Mouse (Mus musculus) forebrain, embryonic 13.5 days (tissue): ENCODE measurements around the gene Dab2ip. TPM values are rescaled to one million over a fixed set of nuclear protein-coding genes. Genes with fewer than 3 reads are reported as not detected.
A peak's percentile ranks its signal among the peaks of the same experiment; 100 is the strongest.

ENCODE experiments used
- ATAC-seq: fragments of 200-750 bp; cut with Nextera tagmentation; 2 replicates; pipeline ENCODE4 v1.8.0; 2017
- H3K27ac ChIP-seq: fragments of 300-500 bp; sonication (generic); 2 replicates; pipeline ENCODE4 v1.5.1; 2015; ENCODE audit warnings: inconsistent platforms, mild to moderate bottlenecking, moderate library complexity
- H3K27me3 ChIP-seq: fragments of 300-500 bp; sonication (generic); 2 replicates; pipeline ENCODE4 v1.6.1; 2015; ENCODE audit warnings: mild to moderate bottlenecking, inconsistent platforms
- H3K36me3 ChIP-seq: fragments of 300-500 bp; sonication (generic); 2 replicates; pipeline ENCODE4 v1.6.1; 2015; ENCODE audit warnings: mild to moderate bottlenecking, inconsistent platforms; ENCODE audit not compliant: poor library complexity, severe bottlenecking
- H3K4me1 ChIP-seq: fragments of 300-500 bp; sonication (generic); 2 replicates; pipeline ENCODE4 v1.6.1; 2015; ENCODE audit warnings: inconsistent platforms
- H3K4me2 ChIP-seq: fragments of 300-500 bp; sonication (generic); 2 replicates; pipeline ENCODE4 v1.6.1; 2015; ENCODE audit warnings: inconsistent platforms, mild to moderate bottlenecking, moderate library complexity
- H3K4me3 ChIP-seq: fragments of 300-500 bp; sonication (generic); 2 replicates; pipeline ENCODE4 v1.5.1; 2015; ENCODE audit warnings: mild to moderate bottlenecking, inconsistent platforms
- H3K9ac ChIP-seq: fragments of 300-500 bp; sonication (generic); 2 replicates; pipeline ENCODE4 v1.6.1; 2015; ENCODE audit warnings: mild to moderate bottlenecking, inconsistent platforms
- H3K9me3 ChIP-seq: fragments of 300-500 bp; sonication (generic); replicated peaks from 2 replicates; pipeline ENCODE4 v1.6.1; 2016; ENCODE audit warnings: inconsistent platforms
- WGBS: fragments of 180-500 bp; shearing (Covaris S2); methylation state at CpG from one replicate; pipeline ENCODE4 v1.1.7; 2015; 5-methylcytosine and 5-hydroxymethylcytosine counted together
- polyA plus RNA-seq: library from polyadenylated mRNA; unstranded; fragments of >200 nt; fragmentation: Nextera tagmentation; extraction: Ambion mirVana; gene quantifications from 2 replicates; pipeline ENCODE4 v1.2.1, GENCODE M21; 2015

Gene Dab2ip
- polyA plus RNA-seq, 1 experiment from 2014 or later = 27.4 TPM

DNA sequence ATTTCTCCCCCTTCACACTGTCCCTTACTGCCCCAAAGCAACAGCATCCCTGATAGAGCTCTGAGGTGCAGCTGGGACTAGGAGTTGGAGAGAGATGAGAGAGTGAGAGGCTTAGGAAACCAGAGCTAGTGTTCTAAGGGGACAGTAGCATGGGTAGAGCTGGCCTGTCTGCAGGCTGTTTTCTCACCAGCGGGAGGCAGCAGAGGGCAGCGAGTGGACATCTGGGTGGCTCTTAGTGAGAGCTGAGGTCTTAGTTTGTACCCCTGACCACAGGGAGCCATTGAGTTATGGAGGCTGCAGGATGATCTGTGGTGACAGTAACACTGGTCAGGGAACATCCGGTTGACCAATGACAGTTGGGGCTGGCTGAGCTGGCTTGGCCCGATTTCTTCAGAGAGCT is 91.6 kb downstream of the Dab2ip start:
- peaks cover 14% of the 10 kb centered on the region for H3K4me1 ChIP-seq
- peak; percentile 52 for ATAC-seq
- 38% methylated on average over 4 of the region's 4 CpGs for WGBS
- no peak overlapping the region for H3K27ac ChIP-seq
- H3K27me3 ChIP-seq = no peaks in the 10 kb centered on the region
- peaks cover 1% of the 10 kb centered on the region; the same call in 1 of the 2 replicates for H3K36me3 ChIP-seq
- H3K4me3 ChIP-seq = no peak overlapping the region
- no peak overlapping the region for H3K9ac ChIP-seq
- no peak overlapping the region for H3K4me2 ChIP-seq
- no peaks in the 10 kb centered on the region for H3K9me3 ChIP-seq

DNA sequence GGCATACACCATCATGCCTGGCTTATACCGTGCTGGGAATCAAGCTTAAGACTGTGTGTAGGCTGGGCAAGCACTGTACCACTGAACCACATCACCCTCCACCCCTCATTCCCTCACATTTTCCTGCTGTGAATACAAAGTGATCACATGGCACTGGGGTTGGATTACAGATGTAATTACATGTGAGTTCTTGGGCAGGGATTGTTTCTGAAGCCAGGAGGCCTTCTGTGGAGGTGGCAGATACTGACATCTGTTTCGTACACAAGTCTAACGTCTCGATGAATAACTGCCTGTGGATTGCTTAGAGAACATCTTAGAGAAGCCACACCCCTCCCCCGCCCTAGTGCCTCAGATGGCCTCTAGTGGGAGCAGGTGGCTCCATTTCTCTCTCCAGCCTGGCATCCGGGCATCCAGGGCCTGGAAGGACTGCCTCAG is 93.2 kb downstream of the Dab2ip start:
- Histone ChIP-seq H3K4me2 (no peak overlapping the region), H3K4me1 (peaks cover 14% of the 10 kb centered on the region), H3K27ac (0 out of 2 replicates have a peak overlapping the region, but pooled peaks have one; percentile 6), H3K9ac (no peak overlapping the region), H3K4me3 (no peak overlapping the region), H3K36me3 (no peaks in the 10 kb centered on the region), H3K9me3 (no peaks in the 10 kb centered on the region), H3K27me3 (no peaks in the 10 kb centered on the region)
- WGBS = 44% methylated on average over 6 of the region's 6 CpGs
- ATAC-seq = peak; percentile 48; the same call in 1 of the 2 replicates

DNA sequence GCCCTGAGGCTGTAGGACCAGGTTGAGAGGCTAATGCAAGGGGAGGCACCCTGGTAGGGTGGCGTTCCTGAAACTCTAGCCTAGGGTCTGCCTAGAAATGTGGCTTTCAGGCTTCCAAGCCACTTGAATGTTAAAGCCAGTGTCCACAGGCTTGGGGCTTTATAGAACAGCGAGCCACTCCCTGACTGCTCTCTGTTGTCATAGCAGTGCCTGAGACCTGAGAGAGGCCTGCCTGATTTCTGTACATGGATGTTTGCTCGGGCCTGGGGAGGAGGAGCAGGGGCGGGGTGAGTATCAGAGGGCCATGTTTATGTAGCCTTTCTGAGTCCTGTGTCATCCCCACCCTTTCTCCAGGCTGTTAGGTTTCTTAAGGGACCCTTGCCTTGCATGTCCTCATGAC is 94.9 kb downstream of the Dab2ip start:
- Histone ChIP-seq H3K4me2 (no peak overlapping the region), H3K27ac (no peak overlapping the region), H3K4me3 (no peak overlapping the region), H3K9me3 (no peaks in the 10 kb centered on the region), H3K9ac (no peak overlapping the region), H3K36me3 (no peaks in the 10 kb centered on the region), H3K27me3 (no peaks in the 10 kb centered on the region), H3K4me1 (peaks cover 19% of the 10 kb centered on the region)
- WGBS = 88% methylated on average over 4 of the region's 4 CpGs
- ATAC-seq = no peak

DNA sequence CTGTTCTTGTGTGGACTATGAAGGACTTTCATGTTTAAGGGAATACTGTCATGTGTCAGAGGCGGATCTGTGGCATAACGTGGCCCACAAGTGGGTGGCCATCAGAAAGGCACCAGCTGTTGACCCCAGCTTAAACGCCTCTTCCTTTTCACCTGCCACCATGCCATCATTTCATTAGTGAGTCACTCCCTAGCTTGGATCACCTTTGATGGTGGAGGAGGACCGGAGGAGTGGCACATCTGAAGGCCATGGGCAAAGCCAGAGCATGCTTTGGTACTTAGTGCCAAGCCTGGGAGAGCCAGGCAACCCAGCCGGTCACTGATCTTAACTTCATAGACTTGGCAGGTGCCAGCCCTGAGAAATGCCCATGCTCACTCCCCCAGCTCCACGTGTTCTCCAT is 96.7 kb downstream of the Dab2ip start:
- H3K9me3 ChIP-seq = no peaks in the 10 kb centered on the region
- H3K4me2 ChIP-seq = no peak overlapping the region
- peaks cover 19% of the 10 kb centered on the region for H3K4me1 ChIP-seq
- 90% methylated on average over 6 of the region's 6 CpGs for WGBS
- no peak overlapping the region for H3K27ac ChIP-seq
- ATAC-seq = no peak
- no peak overlapping the region for H3K9ac ChIP-seq
- H3K36me3 ChIP-seq = no peaks in the 10 kb centered on the region
- H3K4me3 ChIP-seq = no peak overlapping the region
- no peaks in the 10 kb centered on the region for H3K27me3 ChIP-seq

DNA sequence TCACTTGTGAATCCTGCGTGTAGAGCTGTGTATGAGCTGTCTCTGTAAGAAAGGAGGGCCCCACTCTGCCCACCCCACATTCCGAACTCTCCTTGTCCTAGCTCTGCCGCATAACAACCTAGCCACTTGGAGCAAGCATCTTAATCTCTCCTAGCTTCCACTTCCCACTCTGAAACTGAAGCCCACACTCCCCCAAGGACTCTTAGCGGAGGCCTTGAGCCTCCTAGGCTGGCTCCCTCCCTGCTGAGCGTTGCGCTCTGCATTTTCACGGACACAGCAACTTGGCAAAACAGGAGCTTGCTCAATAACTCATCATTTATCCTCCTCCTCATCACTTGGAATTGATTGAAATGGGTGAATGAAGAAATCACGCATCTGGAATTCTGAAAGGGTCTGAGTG is 97.9 kb downstream of the Dab2ip start:
- 49% methylated on average over 8 of the region's 8 CpGs for WGBS

GRCm38 (mm10) chr2:35658311-35658710 is 100.2 kb downstream of the Dab2ip start:
- no peak for ATAC-seq
- H3K4me3 ChIP-seq = no peak overlapping the region
- H3K27ac ChIP-seq = no peak overlapping the region
- no peaks in the 10 kb centered on the region for H3K27me3 ChIP-seq
- no peak overlapping the region for H3K9ac ChIP-seq
- no peak overlapping the region for H3K4me2 ChIP-seq
- peaks cover 27% of the 10 kb centered on the region for H3K4me1 ChIP-seq
- no peaks in the 10 kb centered on the region for H3K9me3 ChIP-seq
- no peaks in the 10 kb centered on the region for H3K36me3 ChIP-seq
- 69% methylated on average over 3 of the region's 3 CpGs for WGBS

More for the DNA sequence above, 97.9 kb downstream of the Dab2ip start:
- Histone ChIP-seq H3K9me3 (no peaks in the 10 kb centered on the region), H3K9ac (no peak overlapping the region), H3K27me3 (no peaks in the 10 kb centered on the region), H3K27ac (no peak overlapping the region; the same call in 1 of the 2 replicates), H3K36me3 (no peaks in the 10 kb centered on the region), H3K4me2 (no peak overlapping the region), H3K4me3 (no peak overlapping the region), H3K4me1 (peaks cover 22% of the 10 kb centered on the region)
- no peak for ATAC-seq

DNA sequence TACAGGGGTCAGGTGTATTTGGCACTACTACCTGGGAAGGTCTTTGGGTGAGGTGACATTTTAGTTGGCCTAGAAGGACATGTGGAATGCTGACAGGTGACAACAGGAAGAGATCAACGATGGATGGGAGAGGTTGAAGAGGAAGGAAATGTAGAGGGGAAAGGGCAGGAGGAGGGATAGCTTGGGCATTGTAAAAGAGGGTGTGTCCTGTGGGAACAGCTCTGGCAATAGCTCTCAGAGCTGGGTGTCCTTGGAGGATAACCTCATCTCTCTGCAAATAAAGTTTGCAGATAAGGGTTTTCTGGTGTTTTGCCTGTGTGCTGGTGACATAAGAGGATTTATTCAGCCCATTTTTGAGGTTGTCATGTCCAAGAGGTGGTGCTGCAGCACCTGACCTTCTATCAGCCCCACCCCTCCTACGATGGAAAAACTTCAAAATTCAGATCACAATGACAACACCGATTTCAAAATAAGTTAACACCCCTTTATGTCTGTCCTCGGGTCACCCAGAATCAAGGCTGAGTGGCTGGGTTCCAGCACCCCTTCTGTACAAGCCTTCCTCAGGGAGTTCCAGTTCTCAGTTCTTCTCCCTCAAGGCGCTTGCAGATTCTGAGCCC is 101.6 kb downstream of the Dab2ip start:
- Histone ChIP-seq H3K4me3 (no peak overlapping the region), H3K4me2 (no peak overlapping the region), H3K9ac (no peak overlapping the region), H3K36me3 (no peaks in the 10 kb centered on the region), H3K27me3 (no peaks in the 10 kb centered on the region), H3K4me1 (peaks cover 40% of the 10 kb centered on the region), H3K27ac (no peak overlapping the region), H3K9me3 (no peaks in the 10 kb centered on the region)
- 91% methylated on average over 5 of the region's 5 CpGs for WGBS
- no peak for ATAC-seq

DNA sequence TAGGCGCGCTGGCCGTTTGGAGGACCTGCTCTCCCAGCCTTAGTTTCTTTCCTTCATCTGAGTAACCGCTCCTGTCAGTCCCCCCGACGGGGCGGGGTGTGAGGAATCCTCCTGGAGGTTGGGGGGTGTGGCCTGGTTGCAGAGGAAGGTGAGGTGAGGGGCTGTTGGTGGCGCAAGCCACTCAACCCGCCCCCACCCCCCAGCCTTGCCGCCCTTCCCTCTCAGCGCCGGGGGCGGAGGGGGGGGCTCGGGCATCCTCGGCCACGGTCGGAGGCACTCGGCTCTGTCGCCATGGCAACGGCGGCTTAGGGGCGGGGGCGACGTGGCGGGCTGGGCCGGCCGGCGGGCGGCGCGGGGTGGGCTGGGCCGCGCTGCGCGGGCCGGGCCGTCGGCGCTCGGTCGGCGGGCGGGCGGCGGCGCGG is 102.9 kb downstream of the Dab2ip start:
- H3K9ac ChIP-seq = peak overlapping the region; percentile 96
- peak overlapping the region; percentile 14; the same call in 1 of the 2 replicates for H3K27ac ChIP-seq
- under 1% methylated on average over 9 of the region's 47 CpGs for WGBS
- H3K4me3 ChIP-seq = peak overlapping the region; percentile 92
- H3K4me2 ChIP-seq = peak overlapping the region; percentile 93
- no peaks in the 10 kb centered on the region for H3K36me3 ChIP-seq
- peak; percentile 84 for ATAC-seq
- peaks cover 53% of the 10 kb centered on the region for H3K4me1 ChIP-seq
- H3K9me3 ChIP-seq = no peaks in the 10 kb centered on the region
- H3K27me3 ChIP-seq = no peaks in the 10 kb centered on the region

DNA sequence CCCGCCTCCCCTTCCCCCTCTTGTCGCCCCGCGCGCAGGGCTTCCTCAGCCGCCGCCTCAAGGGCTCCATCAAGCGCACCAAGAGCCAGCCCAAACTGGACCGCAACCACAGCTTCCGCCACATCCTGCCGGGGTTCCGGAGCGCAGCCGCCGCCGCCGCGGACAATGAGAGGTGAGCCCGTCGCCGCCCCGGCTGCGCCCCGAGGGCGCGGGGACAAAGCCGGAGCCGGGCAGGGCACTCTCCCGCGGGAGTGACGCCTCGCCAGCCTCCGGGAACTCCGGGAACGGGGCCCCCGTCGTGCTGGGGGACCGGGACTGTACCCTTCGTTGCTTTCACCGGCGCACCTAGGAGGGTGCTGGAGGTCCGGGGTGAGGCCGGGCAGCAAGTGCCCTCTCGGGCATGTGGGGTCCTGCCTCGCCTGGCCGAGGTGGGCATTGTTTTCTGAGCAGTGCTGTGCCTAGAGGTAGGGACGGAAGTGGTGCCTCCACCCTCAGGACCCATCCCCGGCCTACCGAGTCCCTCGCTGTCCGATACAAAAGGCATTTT is 103.5 kb downstream of the Dab2ip start:
- H3K9me3 ChIP-seq = no peaks in the 10 kb centered on the region
- H3K27ac ChIP-seq = peak overlapping the region; percentile 89
- peak overlapping the region; percentile 96 for H3K9ac ChIP-seq
- no peaks in the 10 kb centered on the region for H3K27me3 ChIP-seq
- no peaks in the 10 kb centered on the region for H3K36me3 ChIP-seq
- H3K4me1 ChIP-seq = peaks cover 56% of the 10 kb centered on the region
- peak; percentile 52 for ATAC-seq
- H3K4me2 ChIP-seq = peak overlapping the region; percentile 93
- under 1% methylated on average over 43 of the region's 51 CpGs for WGBS
- peak overlapping the region; percentile 92 for H3K4me3 ChIP-seq

DNA sequence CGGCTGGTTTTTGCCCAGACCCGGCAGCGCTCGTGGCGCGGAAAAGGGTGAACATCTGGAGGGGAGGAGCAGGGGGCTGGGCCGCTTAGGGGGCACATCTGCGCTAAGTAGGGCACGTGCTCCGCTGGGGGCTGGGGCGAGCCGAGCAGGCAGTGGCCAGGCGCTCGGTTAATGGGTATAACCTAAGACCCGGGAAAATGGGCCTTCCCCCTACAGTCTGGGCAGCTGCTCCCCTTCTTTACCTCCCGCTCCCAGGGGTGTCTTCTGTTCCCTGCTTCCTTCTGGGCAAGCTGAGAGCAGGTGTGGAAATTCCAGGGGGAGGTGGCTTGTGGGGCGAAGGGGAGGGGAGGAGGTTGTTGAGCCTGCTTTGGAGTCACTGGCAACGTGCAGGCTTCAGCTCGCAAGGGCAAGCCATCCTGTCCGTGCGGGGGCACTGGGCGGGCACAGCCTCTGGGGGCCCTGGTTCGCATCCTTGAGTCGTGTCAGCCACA is 104.0 kb downstream of the Dab2ip start:
- H3K4me1 ChIP-seq = peaks cover 57% of the 10 kb centered on the region
- H3K27ac ChIP-seq = peak overlapping the region; percentile 89
- peak; percentile 64 for ATAC-seq

GRCm38 (mm10) chr2:35662738-35663550 is 104.9 kb downstream of the Dab2ip start:
- H3K4me1 ChIP-seq = peaks cover 64% of the 10 kb centered on the region
- H3K4me3 ChIP-seq = peak overlapping the region; percentile 92
- peak overlapping the region; percentile 96 for H3K9ac ChIP-seq
- peak overlapping the region; percentile 93 for H3K4me2 ChIP-seq
- 6% methylated on average over 26 of the region's 26 CpGs for WGBS
- no peaks in the 10 kb centered on the region for H3K36me3 ChIP-seq
- H3K27me3 ChIP-seq = no peaks in the 10 kb centered on the region
- peak; percentile 9; the same call in 1 of the 2 replicates for ATAC-seq
- peak overlapping the region; percentile 6; the same call in 1 of the 2 replicates for H3K27ac ChIP-seq
- no peaks in the 10 kb centered on the region for H3K9me3 ChIP-seq

More for the DNA sequence above, 104.0 kb downstream of the Dab2ip start:
- H3K4me2 ChIP-seq = peak overlapping the region; percentile 93
- H3K4me3 ChIP-seq = peak overlapping the region; percentile 92
- H3K27me3 ChIP-seq = no peaks in the 10 kb centered on the region
- H3K36me3 ChIP-seq = no peaks in the 10 kb centered on the region
- peak overlapping the region; percentile 96 for H3K9ac ChIP-seq
- under 1% methylated on average over 23 of the region's 24 CpGs for WGBS
- no peaks in the 10 kb centered on the region for H3K9me3 ChIP-seq

DNA sequence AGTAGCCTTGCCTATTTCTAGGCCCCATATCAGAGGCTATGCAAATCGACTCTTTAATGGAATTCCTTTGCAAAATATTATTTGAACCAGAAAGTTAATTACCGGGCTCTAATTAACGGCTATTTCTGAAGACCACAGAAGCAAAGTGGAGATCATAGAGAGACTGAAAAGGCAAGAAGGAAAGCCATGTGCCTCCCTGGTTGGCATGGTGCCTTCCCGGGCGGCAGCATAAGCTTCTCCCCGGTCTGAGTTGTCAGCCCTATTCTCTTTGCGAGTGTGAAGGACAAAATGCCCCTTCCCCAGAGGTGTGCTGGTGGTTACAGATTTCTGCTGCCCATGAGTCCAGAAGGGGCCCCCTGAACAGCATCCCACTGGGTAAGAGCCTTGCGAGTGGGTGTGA is 109.7 kb downstream of the Dab2ip start:
- H3K27me3 ChIP-seq = no peaks in the 10 kb centered on the region
- no peak overlapping the region; the same call in 1 of the 2 replicates for H3K27ac ChIP-seq
- H3K9me3 ChIP-seq = no peaks in the 10 kb centered on the region
- no peak for ATAC-seq
- 0 out of 2 replicates have a peak overlapping the region, but pooled peaks have one; percentile 14 for H3K9ac ChIP-seq
- H3K4me3 ChIP-seq = no peak overlapping the region
- peak overlapping the region; percentile 20; the same call in 1 of the 2 replicates for H3K4me2 ChIP-seq
- peaks cover 97% of the 10 kb centered on the region for H3K4me1 ChIP-seq
- 61% methylated on average over 8 of the region's 8 CpGs for WGBS
- 0 out of 2 replicates have a peak, but pooled peaks cover 3% of the 10 kb centered on the region for H3K36me3 ChIP-seq
